Mouse (Mus musculus): ENCODE results near the gene Cyp4v3. TPM values are rescaled to one million over a fixed set of nuclear protein-coding genes. Genes with fewer than 3 reads are reported as not detected.

Cyp4v3 gene
- polyA plus RNA-seq, 1 experiment from 2014 or later = 3.5 TPM

- H3K4me1 ChIP-seq (ENCODE audit: control insufficient read depth, insufficient read depth, low read length) = peaks cover 7% of the 10 kb centered on the region
- peak overlapping the region; percentile 92 for H3K4me2 ChIP-seq (ENCODE audit: low read depth, low read length)
- ATAC-seq (ENCODE audit: low read depth) (no peak), DNase-seq (ENCODE audit: low spot score) (peak; percentile 14)
- peak overlapping the region; percentile 90; the same call in 1 of the 2 replicates for H3K9ac ChIP-seq (ENCODE audit: low read depth, low read length)
- 78% methylated on average over 6 of the region's 6 CpGs for WGBS
- 0 out of 2 replicates have a peak overlapping the region, but pooled peaks have one; percentile 55 for H3K27ac ChIP-seq (replicated peaks; ENCODE audit: low read depth, low read length)
- H3K36me3 ChIP-seq (ENCODE audit: control insufficient read depth, insufficient read depth, low read length) = no peaks in the 10 kb centered on the region
- no peaks in the 10 kb centered on the region for H3K27me3 ChIP-seq (replicated peaks; ENCODE audit: control insufficient read depth, insufficient read depth, low read length)
- H3K4me3 ChIP-seq (ENCODE audit: low read depth, low read length) = peak overlapping the region; percentile 66
- no peaks in the 10 kb centered on the region for H3K9me3 ChIP-seq (ENCODE audit: control insufficient read depth, low read length)
These were observed 26.1 kb upstream of the Cyp4v3 start for GRCm38 (mm10) chr8:45359091-45359605.

- H3K27ac ChIP-seq (replicated peaks; ENCODE audit: low read depth, low read length) = peak overlapping the region; percentile 55
- WGBS = 2% methylated on average over 26 of the region's 49 CpGs
These were observed 25.3 kb upstream of the Cyp4v3 start for GRCm38 (mm10) chr8:45358132-45358918.

DNA sequence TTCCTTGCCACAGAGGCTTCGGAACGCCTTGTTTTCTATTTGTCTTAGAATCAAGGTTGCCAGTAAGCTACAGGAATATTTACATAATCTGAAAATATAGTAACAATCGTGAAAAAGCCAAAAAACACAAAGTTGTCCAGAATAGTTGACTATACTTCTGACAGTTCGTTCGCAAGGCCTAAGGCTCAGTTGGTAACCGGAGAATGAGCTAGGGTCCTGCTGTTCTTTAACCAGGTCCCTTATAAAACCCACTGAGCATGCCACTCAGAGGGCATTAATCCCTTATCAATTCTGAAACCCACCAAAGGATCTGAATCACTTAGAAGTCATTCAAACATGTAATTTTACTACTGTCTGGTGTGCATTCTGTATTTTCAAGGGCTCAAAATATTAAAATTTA lies 22.8 kb upstream of the Cyp4v3 start:
- Histone ChIP-seq H3K4me1 (ENCODE audit: control insufficient read depth, insufficient read depth, low read length) (peaks cover 7% of the 10 kb centered on the region), H3K9me3 (ENCODE audit: control insufficient read depth, low read length) (no peaks in the 10 kb centered on the region), H3K9ac (ENCODE audit: low read depth, low read length) (no peak overlapping the region), H3K4me2 (ENCODE audit: low read depth, low read length) (no peak overlapping the region), H3K4me3 (ENCODE audit: low read depth, low read length) (no peak overlapping the region), H3K36me3 (ENCODE audit: control insufficient read depth, insufficient read depth, low read length) (no peaks in the 10 kb centered on the region; the same call in 1 of the 2 replicates), H3K27ac (replicated peaks; ENCODE audit: low read depth, low read length) (no peak overlapping the region), H3K27me3 (replicated peaks; ENCODE audit: control insufficient read depth, insufficient read depth, low read length) (no peaks in the 10 kb centered on the region)
- ATAC-seq (ENCODE audit: low read depth) (no peak), DNase-seq (ENCODE audit: low spot score) (no peak)
- WGBS = 84% methylated on average over 6 of the region's 6 CpGs

More at GRCm38 (mm10) chr8:45358132-45358918, 25.3 kb upstream of the Cyp4v3 start:
- H3K36me3 ChIP-seq (ENCODE audit: control insufficient read depth, insufficient read depth, low read length) = no peaks in the 10 kb centered on the region; the same call in 1 of the 2 replicates
- H3K4me1 ChIP-seq (ENCODE audit: control insufficient read depth, insufficient read depth, low read length) = peaks cover 7% of the 10 kb centered on the region
- ATAC-seq (ENCODE audit: low read depth) = peak; percentile 84
- peak overlapping the region; percentile 92 for H3K4me2 ChIP-seq (ENCODE audit: low read depth, low read length)
- H3K4me3 ChIP-seq (ENCODE audit: low read depth, low read length) = peak overlapping the region; percentile 66
- DNase-seq (ENCODE audit: low spot score) = peak; percentile 66
- H3K9me3 ChIP-seq (ENCODE audit: control insufficient read depth, low read length) = no peaks in the 10 kb centered on the region
- H3K27me3 ChIP-seq (replicated peaks; ENCODE audit: control insufficient read depth, insufficient read depth, low read length) = no peaks in the 10 kb centered on the region
- H3K9ac ChIP-seq (ENCODE audit: low read depth, low read length) = peak overlapping the region; percentile 90

DNA sequence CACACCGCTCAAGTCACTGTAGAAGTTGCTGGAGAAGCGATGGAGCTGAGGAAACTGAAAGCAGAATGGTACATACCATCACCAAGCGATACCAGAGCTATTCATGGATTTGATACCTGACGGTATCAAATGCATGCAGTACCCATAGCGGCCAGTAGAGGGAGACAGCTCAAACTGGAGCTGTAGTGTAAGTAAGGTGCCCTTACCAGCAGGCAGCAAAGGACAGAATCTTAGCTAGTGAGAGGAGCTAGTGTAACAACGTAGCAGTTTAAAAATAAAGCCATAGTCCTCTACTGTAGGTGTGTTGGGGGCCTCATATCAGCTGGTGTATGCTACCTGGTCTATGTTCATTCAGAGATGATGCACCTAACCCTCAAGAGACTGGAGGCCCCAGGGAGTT lies 12.0 kb upstream of the Cyp4v3 start:
- H3K9ac ChIP-seq (ENCODE audit: low read depth, low read length) = no peak overlapping the region
- no peaks in the 10 kb centered on the region for H3K27me3 ChIP-seq (replicated peaks; ENCODE audit: control insufficient read depth, insufficient read depth, low read length)
- no peak overlapping the region for H3K4me2 ChIP-seq (ENCODE audit: low read depth, low read length)
- H3K36me3 ChIP-seq (ENCODE audit: control insufficient read depth, insufficient read depth, low read length) = peaks cover 22% of the 10 kb centered on the region
- peak; percentile 72 for DNase-seq (ENCODE audit: low spot score)
- no peak overlapping the region for H3K4me3 ChIP-seq (ENCODE audit: low read depth, low read length)
- no peaks in the 10 kb centered on the region for H3K9me3 ChIP-seq (ENCODE audit: control insufficient read depth, low read length)
- no peak overlapping the region for H3K27ac ChIP-seq (replicated peaks; ENCODE audit: low read depth, low read length)
- peak; percentile 57; the same call in 1 of the 2 replicates for ATAC-seq (ENCODE audit: low read depth)
- no peaks in the 10 kb centered on the region for H3K4me1 ChIP-seq (ENCODE audit: control insufficient read depth, insufficient read depth, low read length)
- 16% methylated on average over 6 of the region's 6 CpGs for WGBS

- Histone ChIP-seq H3K9me3 (ENCODE audit: control insufficient read depth, low read length) (no peaks in the 10 kb centered on the region), H3K4me3 (ENCODE audit: low read depth, low read length) (no peak overlapping the region), H3K4me1 (ENCODE audit: control insufficient read depth, insufficient read depth, low read length) (no peaks in the 10 kb centered on the region), H3K27ac (replicated peaks; ENCODE audit: low read depth, low read length) (no peak overlapping the region), H3K4me2 (ENCODE audit: low read depth, low read length) (no peak overlapping the region), H3K9ac (ENCODE audit: low read depth, low read length) (no peak overlapping the region), H3K27me3 (replicated peaks; ENCODE audit: control insufficient read depth, insufficient read depth, low read length) (no peaks in the 10 kb centered on the region), H3K36me3 (ENCODE audit: control insufficient read depth, insufficient read depth, low read length) (peaks cover 22% of the 10 kb centered on the region)
- ATAC-seq (ENCODE audit: low read depth) (no peak), DNase-seq (ENCODE audit: low spot score) (no peak)
- 83% methylated on average over 8 of the region's 8 CpGs for WGBS
These were observed 11.3 kb upstream of the Cyp4v3 start for GRCm38 (mm10) chr8:45344298-45344697.

DNA sequence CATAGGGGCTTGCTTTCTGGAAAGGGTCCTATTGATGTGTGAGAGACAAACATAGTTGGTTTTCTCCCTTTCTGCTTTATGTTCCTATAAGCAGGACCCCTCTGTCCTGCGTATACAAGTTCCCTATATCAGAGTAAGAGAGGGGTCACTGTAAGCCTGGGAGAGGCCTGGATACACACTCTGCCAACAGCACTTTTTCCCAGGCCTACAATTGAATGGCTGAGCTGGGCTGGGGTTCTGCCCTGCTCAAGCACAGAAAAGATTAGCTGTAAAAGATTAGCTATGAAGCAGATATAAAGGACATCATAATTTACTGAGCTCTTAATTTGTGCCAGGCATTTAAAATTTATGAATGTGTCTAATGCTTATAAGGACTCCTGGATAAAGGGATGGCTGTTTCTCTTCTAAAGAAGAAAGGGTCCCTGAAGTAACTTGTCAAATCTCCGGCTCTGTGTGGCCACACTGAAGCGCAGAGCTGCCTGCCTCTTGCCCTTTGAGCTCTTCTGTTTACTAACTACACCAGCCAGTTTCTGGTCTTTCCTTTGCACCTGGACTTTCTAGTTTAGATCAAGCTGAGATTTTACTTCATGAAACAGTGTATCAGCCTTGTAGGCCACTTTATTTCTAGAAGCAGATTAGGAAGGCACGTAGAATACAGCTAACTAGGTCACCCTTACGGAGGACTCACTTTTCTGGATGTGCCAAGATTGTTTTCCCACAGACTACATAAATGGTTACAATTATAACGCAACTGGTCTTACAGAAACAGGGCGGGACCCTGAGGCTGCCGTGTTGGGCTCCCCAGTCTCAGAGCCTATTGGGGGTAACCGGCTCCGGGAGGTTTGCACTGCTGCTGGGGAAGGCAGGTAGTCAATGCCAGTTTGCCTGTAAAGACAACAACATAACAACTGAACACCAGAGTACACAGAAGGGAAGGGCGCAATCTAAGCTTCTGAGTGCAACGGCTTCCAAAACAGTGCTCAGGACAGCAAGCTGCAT lies 8.9 kb upstream of the Cyp4v3 start:
- H3K4me3 ChIP-seq (ENCODE audit: low read depth, low read length) = no peak overlapping the region
- H3K27me3 ChIP-seq (replicated peaks; ENCODE audit: control insufficient read depth, insufficient read depth, low read length) = no peaks in the 10 kb centered on the region
- H3K4me2 ChIP-seq (ENCODE audit: low read depth, low read length) = no peak overlapping the region
- 90% methylated on average over 12 of the region's 12 CpGs for WGBS
- peaks cover 11% of the 10 kb centered on the region; the same call in 1 of the 2 replicates for H3K36me3 ChIP-seq (ENCODE audit: control insufficient read depth, insufficient read depth, low read length)
- H3K4me1 ChIP-seq (ENCODE audit: control insufficient read depth, insufficient read depth, low read length) = no peaks in the 10 kb centered on the region
- DNase-seq (ENCODE audit: low spot score) = no peak
- H3K27ac ChIP-seq (replicated peaks; ENCODE audit: low read depth, low read length) = no peak overlapping the region
- H3K9me3 ChIP-seq (ENCODE audit: control insufficient read depth, low read length) = no peaks in the 10 kb centered on the region
- no peak for ATAC-seq (ENCODE audit: low read depth)
- H3K9ac ChIP-seq (ENCODE audit: low read depth, low read length) = no peak overlapping the region

DNA sequence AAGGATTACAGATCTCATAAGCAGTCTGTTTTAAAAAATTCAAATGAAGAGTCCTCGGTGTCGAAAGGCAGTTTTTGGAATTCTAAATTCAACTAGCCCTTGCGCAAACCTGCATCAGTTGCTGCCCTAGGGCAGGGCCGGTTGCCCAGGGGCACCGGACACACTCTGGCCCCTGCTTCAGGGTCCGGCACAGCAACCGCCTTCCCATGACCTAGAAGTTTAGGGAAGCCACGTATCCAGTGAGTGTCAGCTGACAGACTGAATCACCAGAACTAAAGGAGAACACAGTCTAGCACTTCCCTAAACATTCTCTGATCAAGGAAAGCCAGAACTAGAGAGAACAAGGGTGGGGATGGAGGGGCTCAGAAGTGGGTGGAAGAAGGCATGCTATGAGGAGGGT lies 477 bp upstream of the Cyp4v3 start:
- H3K36me3 ChIP-seq (ENCODE audit: control insufficient read depth, insufficient read depth, low read length) = no peaks in the 10 kb centered on the region
- H3K9me3 ChIP-seq (ENCODE audit: control insufficient read depth, low read length) = no peaks in the 10 kb centered on the region
- peak overlapping the region; percentile 70 for H3K9ac ChIP-seq (ENCODE audit: low read depth, low read length)
- H3K4me1 ChIP-seq (ENCODE audit: control insufficient read depth, insufficient read depth, low read length) = 0 out of 2 replicates have a peak, but pooled peaks cover 7% of the 10 kb centered on the region
- H3K4me2 ChIP-seq (ENCODE audit: low read depth, low read length) = peak overlapping the region; percentile 82
- no peaks in the 10 kb centered on the region for H3K27me3 ChIP-seq (replicated peaks; ENCODE audit: control insufficient read depth, insufficient read depth, low read length)
- H3K4me3 ChIP-seq (ENCODE audit: low read depth, low read length) = peak overlapping the region; percentile 65
- 4% methylated on average over 8 of the region's 8 CpGs for WGBS
- DNase-seq (ENCODE audit: low spot score) = no peak
- 0 out of 2 replicates have a peak, but pooled peaks have one; percentile 20 for ATAC-seq (ENCODE audit: low read depth)
- H3K27ac ChIP-seq (replicated peaks; ENCODE audit: low read depth, low read length) = no peak overlapping the region

DNA sequence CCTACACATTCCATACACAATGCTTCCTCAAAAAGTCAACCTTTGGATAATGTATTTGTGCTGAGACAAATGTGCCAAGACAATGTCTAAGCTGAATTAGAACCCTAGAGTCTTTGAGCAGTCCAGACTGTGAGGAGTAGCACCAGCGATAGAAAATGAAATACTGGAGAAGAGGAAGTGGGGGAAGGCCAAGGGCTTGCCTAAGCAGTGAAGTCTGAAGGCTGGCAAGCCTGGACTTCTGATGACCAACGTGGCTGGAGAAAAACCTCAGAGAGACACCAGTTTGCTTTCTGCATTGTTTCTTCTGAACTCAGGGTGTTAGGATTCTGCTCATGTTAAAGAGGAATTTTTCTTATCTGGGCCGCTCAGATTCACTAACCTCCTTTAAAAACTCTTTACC lies 2.2 kb downstream of the Cyp4v3 start:
- Histone ChIP-seq H3K9ac (ENCODE audit: low read depth, low read length) (no peak overlapping the region), H3K4me2 (ENCODE audit: low read depth, low read length) (no peak overlapping the region), H3K4me1 (ENCODE audit: control insufficient read depth, insufficient read depth, low read length) (0 out of 2 replicates have a peak, but pooled peaks cover 7% of the 10 kb centered on the region), H3K27me3 (replicated peaks; ENCODE audit: control insufficient read depth, insufficient read depth, low read length) (no peaks in the 10 kb centered on the region), H3K36me3 (ENCODE audit: control insufficient read depth, insufficient read depth, low read length) (no peaks in the 10 kb centered on the region), H3K27ac (replicated peaks; ENCODE audit: low read depth, low read length) (no peak overlapping the region), H3K9me3 (ENCODE audit: control insufficient read depth, low read length) (no peaks in the 10 kb centered on the region), H3K4me3 (ENCODE audit: low read depth, low read length) (no peak overlapping the region)
- WGBS = 76% methylated on average over 3 of the region's 3 CpGs
- DNase-seq (ENCODE audit: low spot score) (no peak), ATAC-seq (ENCODE audit: low read depth) (no peak)

Measured in embryonic facial prominence, embryonic 14.5 days (tissue).